Mouse (Mus musculus) liver, embryonic 15.5 days (tissue): ENCODE results near the gene Pald1. TPM values are rescaled to one million over a fixed set of nuclear protein-coding genes. Genes with fewer than 3 reads are reported as not detected.

Experiments used
- polyA plus RNA-seq: library from polyadenylated mRNA; unstranded; fragments of >200 nt; fragmentation: Nextera tagmentation; extraction: Ambion mirVana; gene quantifications from 2 replicates; pipeline ENCODE4 v1.2.1, GENCODE M21; 2015

Pald1 gene
- polyA plus RNA-seq, 1 experiment from 2014 or later: 6.6 TPM

Other genes with a start within 250 kb of the Pald1 start
- 17.8 and 19.3 TPM in 2 replicates for gene Sgpl1, start 235.8 kb downstream of the Pald1 start, polyA plus RNA-seq
- gene Tbata, start 211.6 kb downstream of the Pald1 start, polyA plus RNA-seq: not detected in 2 replicates
- gene Adamts14, start 110.1 kb downstream of the Pald1 start, polyA plus RNA-seq: 0.29 and 0.32 TPM in 2 replicates
- 0.05 TPM in 1 of 2 replicates, not detected in the other for gene Prf1, start 85.7 kb downstream of the Pald1 start, polyA plus RNA-seq
- 0.55 and 0.56 TPM in 2 replicates for gene Nodal, start 34.4 kb upstream of the Pald1 start, polyA plus RNA-seq
- 44.1 and 53.5 TPM in 2 replicates for gene Eif4ebp2, start 69.1 kb upstream of the Pald1 start, polyA plus RNA-seq
- 5.8 and 6.1 TPM in 2 replicates for gene Lrrc20, start 92.3 kb upstream of the Pald1 start, polyA plus RNA-seq
- gene Npffr1, start 212.0 kb upstream of the Pald1 start, polyA plus RNA-seq: not detected in 2 replicates